Mouse (Mus musculus): ENCODE data around the gene Hoxa5.
A peak's percentile ranks its signal among the peaks of the same experiment; 100 is the strongest.

Hoxa5 gene

DNA sequence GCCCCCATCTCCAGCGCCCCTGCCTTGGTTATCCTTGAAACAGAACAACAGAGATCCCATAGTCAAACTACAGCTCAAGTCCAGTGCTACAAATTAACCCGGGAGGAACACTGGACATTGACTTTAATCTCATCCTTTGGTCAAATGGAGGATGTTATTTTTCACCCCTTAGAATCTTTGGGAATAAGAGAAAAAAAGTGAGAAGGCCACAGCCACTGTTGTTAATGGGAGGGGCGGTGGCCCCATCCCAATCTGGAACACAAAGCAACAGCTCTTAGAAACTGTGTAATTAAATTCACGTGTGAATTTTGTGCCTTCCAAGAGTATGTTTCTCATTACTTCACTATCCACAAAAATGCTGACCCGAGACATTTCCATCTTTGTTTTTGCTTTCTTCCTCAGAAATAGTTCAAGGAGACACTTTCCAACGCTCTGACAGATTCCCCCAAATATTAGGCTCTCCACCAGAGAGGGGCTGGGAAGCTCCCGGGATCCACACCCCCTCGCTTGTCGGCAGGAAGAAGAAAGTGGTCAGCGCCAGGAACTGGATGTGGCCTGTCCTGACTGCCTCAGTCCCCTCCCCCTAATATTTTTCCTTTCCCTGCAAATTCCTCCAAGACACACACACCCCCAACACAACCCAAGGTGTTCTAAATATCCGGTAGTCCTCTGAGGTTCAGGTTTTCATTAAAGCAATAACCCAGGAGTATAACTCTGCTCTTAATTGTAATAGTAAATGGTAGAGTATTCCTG, 23.3 kb upstream of the Hoxa5 start:
- no peak for DNase-seq (ENCODE audit: low spot score in 2 of 2)

DNA sequence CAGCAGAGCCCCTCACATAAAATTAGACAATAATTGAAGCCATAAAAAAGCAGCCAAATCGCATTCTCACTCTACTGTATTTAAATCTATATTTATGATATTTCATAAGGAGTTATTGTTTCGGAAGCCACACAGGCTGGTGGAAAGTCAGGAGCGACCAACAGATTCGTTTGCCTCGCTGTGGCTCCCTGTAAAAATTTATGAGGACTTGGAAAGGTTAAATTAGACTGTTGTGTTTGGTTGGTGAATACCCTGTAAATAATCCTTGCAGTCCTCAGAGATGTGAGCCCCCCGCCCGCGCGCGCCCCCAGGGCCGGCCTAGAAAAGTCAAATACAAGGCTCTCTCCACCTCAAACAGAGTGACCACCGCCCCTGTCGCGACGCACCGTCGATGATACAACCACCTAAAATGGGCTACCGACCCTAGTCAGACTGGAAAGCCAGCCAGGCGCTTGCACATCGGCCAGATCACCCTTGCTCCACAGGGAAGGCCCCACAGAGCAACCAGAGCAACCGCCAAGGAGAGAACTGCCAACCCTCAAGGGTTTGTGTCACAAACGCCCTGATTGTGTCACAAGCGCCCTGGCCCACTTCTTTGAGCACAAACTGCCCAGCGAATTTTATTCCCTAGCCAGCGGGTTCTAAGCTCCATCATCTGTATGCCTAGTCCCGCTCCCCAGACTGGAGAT, 22.3 kb upstream of the Hoxa5 start:
- no peak for DNase-seq (ENCODE audit: low spot score in 2 of 2)

DNA sequence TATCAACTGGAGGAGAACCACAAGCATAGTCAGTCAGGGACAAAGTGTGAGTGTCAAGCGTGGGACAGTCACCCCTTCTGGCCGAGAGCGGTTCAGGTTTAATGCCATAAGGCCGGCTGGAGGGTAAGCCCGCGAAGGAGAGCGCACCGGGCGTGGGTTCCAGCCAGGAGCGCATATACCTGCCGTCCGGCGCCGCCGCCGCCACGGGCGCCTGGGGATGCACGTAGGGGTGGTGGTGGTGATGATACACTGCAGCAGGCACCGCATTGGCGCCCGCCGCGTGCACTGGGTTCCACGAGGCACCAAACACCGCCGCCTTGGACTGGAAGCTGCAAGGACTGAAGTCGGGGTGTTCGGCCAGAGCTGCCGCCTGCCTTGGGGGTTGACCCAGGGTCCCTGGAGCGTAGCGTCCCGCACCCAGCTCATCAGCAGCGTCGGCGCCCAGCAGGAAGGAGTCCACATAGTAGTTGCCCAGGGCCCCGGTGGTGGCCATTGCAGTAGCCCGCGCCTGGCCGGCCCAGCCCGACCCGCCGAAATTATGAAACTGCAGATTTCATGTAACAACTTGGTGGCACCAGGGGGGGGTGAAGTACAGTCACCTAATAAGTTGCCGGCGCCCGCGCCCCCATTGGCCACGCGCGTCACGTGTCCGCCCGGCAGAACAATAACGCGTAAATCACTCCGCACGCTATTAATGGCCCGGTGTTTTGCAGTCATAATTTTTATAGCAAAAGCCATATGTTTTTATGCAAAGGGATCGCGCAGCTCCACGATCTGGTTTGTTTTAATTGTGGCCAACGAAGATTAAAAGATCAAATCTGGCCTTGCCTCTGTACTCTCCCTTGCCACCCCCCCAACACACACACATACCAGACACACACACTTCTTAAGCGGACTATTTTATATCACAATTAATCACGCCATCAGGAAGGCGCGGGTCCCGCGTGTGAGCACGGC, 21.5 kb upstream of the Hoxa5 start:
- DNase-seq (ENCODE audit: low spot score in 2 of 2) = no peak

DNA sequence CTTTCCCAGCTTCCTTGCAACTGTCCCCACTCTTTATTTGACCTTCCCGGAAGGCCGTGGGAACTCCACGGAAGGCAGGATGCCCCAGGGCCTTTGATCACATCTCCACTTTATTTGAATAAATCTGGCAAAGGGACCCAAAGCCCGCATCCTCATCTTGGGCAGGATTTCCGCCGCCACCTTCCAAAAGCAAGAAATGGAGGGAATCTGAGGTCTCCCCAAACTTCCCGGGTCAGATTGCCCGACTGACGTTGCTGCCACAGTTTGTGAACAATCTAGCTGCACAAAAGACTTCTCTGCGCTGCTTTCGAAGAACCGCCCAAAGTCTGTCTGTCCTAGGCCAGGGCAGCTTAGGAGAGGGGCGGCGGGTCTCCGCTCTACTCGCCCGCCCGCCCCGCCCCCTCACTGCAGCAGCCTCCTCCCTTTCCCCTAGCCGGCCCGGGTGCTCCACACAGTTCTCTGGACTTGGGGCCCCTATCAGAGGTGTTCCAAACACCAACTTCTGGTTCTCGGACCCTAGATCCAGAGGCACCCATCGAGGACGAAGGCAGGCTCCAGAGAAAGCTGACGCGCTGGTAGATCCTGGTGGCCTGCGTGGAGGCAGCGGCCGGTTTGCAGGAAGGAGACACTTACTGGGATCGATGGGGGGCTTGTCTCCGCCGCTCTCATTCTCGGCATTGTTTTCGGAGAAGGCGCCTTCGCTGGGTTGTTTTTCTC, 20.7 kb upstream of the Hoxa5 start:
- no peak for DNase-seq (ENCODE audit: low spot score in 2 of 2)

DNA sequence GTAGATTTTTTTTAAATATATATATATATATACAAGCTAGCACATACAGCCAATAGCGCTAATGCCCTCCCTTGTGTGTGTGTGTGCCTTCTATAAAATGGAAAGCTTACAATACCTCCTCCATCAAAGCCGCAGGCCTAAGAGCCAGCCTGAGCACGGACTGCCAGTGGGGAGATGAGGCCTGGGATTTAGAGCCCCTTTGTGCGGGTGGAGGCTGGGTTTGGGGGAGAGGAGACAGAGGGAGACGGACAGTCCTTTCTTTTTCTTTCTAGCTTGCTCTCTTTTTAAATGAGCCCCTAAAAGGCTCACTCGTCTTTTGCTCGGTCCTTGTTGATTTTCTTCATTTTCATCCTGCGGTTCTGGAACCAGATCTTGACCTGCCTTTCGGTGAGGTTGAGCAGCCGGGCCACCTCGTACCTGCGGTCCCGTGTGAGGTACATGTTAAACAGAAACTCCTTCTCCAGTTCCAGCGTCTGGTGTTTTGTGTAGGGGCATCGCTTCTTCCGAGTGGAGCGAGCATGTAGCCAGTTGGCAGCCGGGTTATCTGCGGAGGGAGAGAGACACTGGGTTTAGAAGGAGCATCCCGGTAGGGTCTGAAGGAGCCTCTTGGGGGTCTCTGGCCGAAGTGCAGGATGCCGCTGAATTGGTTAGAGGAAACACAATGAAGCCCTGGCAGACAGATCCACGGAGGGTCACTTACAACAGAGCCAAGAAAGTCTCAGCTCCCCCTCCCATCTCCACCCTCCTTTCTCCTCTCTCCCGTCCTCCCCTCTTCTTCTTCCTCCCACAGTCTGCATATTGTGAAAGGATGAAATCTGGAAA, 19.8 kb upstream of the Hoxa5 start:
- DNase-seq (ENCODE audit: low spot score in 2 of 2) = no peak

DNA sequence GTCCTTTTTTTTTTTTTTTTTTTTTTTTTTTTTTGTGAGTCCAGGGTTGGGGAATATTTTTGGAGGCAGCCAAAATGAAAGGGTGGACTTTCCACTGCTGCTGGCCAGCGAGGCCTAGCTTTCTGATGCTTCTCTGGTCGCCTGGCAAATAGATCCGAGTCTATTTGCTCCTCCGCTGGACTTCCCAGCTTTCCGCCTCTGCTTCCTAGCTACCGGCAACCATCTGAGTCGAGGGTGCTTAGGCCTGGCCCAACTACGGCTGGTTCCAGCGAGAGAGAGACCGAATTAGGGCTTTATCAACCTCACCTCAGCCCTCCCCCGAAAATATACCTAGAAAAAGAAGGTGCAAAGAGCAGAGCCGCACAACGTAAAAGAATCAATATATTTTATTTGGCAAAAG, 18.3 kb upstream of the Hoxa5 start:
- no peak for DNase-seq (ENCODE audit: low spot score in 2 of 2)

DNA sequence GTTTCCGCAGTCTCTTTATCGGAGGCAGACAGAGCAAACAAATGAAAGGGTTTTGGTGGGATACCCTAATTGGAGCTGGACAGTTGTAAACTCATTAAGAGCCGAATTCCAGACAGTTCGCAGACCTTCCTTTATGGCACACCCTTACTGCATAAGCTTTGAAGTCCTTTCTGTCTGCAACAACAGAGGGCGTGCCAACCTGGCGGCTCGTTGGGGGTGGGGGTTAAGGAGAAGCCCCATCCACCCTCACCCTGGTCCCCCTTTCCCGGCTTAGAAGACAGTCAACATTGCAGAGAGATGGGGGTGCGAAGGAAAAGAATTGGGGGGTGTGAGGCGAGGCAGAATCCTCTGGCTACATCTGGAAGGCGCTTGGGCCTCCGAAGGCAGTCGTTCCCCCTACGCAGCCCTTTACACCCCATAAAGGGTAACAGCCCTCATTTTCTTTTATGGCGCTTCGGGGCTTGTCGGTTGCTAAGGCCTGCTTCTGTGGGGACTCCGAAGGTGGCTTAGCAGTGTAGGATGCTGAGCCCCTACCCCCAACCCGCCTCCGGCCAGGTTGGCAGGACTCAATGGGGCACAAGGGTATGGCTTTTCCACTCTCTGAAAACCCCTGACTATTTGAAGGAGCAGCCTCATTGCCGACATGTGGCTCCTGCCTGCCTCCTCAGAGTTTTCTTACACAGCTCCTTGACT, 17.8 kb upstream of the Hoxa5 start:
- no peak for DNase-seq (ENCODE audit: low spot score in 2 of 2)

DNA sequence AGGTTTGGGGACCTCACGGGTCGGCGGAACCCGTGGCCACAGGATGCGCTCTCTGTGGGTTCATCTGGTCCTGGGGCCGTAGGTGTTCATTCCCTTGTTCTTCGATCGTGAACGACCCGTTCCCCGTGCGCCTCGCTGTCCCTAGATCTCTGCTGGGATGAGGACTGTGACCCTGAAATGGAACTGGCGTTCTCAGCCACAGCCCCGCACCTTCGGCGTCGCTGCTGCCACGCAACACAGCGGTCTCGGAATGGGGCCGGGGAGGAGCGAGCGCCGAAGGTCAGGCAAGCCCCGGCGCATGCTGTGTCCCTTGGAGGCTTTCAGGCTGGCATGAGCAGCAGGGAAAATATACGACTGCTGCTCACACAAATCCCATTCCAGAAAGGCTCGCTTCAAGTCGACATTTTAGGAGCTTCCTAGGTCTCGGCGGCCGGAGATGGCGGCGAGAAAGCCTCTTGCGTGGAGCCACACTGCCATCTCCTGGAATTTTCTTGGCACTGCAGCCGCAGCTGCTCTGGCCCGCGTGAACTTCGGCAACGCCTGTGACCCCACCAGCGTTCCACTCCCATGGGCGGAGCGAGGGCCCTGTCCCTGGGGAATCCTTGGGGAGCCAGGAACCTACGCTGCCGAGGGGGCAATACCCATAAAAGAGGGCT, 17.1 kb upstream of the Hoxa5 start, which contains the start of gene Hoxa7:
TSS of gene Hoxa7 (minus strand) at position 518 of the 656 bp plus-strand sequence.
- peak; percentile 75 to 90 for DNase-seq (ENCODE audit: low spot score in 2 of 2)

DNA sequence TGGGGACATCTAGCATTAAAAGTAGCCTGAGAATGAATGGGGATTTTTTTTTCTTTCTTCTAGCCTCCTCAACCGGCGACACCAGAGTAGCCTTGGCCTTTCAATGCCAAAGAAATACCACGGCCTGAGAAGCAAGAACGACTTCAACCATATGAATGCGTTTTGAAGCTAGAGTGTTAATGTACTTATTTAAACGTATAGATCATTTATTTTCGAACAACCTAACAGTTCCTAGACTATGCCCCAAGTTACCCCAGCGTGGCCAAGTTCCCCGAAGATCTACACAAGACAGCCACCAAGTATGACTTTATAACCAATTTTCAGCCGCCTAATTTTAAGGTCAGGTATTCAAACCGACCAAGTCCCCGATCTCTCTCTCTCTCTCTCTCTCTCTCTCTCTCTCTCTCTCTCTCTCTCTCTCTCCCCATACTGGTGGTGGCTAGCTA, 16.5 kb upstream of the Hoxa5 start:
- no peak for DNase-seq (ENCODE audit: low spot score in 2 of 2)

DNA sequence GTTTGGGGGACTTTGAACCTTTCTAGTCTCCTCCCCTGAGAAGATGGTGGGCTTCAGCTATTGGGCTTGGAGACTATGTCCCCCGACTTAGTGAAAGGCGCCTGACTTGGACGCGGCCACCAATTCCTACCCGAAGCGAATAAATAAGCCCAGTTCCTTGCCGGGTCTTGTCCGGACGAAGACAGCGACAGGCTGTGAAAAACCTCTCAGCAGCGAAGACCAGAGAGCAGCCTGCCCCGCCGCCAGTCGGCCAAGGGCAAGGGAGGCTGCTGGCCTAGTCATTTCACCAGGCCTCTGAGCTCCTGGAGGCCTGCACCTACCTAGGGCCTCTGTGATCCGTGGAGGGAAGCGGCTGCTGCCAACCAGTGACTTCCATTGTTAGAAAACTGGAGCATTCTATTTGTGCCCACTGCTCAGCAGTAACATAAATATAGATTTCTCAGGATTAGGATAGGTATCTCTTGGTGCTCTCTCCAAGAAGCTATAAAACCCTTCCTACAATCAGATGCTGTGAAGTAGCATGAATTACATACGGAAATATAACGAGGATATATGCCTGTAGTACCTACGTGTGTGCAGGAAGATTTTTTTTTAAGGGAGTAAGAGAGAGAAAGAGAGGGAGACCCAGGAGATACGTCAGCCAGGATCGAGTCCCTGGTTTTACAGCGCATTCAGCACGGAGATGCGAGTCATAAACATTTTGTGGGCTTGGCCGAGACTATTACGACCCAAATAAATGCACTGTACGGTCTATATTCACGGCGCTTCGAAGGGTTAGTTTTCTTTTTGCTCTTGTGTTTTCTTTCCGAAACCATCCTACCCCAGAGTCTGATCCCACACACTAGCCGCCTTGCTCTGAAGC, 15.8 kb upstream of the Hoxa5 start:
- DNase-seq (ENCODE audit: low spot score in 2 of 2) = no peak

DNA sequence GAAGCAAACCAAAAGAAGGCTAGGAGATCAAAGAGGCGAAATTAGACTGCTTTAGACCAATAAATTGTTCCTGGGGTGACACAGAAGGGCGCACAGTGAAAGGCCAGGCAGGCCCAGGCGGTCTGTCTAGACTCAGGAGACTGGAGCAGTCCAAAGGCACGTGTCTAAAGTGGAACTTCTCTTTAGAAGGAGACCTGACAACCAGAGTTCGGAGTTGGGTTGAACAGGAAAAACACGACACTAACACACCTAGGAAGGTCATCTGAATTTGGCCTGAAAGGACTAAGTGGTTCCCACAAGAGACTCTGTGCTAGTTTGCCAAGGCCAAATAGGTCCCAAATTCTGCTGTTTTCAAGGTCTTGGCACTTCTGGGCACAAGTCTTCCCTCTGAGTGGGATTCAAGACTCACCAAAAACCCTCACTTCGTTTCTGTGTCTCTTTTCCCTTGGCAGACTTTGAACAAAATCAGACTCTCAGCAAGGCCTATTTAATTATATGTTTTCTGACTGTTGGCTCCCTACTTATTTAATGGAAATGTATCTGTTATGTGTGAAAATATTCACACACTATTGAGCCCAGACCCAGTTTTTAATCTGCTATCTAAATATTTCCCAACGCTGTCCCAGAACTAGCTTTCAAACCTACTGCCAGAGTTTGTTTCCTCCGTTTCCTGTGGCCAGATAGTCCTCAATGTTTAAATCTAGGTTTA, 15.0 kb upstream of the Hoxa5 start:
- DNase-seq (ENCODE audit: low spot score in 2 of 2) = no peak

DNA sequence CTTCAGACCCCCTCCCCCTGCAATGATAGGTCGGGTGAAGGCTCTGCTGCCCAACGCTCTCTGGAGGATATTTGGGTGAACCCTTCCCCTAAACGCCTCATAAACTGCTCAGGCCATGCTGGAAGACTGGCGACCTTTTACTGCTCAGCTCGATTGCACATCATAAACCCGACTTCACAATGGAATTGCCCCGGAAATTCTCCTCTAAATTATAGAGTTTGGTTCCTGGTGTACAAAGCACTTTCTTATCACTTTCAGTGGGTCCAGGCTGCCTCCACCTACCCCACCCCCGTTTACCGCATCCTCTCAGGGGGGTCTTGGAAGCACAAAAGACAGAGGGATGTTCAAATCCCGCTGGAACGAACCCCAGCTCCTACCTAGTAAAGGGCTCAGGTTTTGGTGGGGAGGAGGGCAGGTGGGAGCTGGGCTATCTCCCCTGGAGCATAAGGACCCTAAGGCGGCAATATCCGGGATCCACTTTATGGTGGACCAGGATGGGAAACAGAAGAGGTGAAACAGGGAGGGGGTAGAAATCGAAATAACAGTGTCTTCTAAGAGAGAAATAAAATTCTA, 14.3 kb upstream of the Hoxa5 start:
- DNase-seq (ENCODE audit: low spot score in 2 of 2) = peak in 1 of 2 experiments; percentile 49

DNA sequence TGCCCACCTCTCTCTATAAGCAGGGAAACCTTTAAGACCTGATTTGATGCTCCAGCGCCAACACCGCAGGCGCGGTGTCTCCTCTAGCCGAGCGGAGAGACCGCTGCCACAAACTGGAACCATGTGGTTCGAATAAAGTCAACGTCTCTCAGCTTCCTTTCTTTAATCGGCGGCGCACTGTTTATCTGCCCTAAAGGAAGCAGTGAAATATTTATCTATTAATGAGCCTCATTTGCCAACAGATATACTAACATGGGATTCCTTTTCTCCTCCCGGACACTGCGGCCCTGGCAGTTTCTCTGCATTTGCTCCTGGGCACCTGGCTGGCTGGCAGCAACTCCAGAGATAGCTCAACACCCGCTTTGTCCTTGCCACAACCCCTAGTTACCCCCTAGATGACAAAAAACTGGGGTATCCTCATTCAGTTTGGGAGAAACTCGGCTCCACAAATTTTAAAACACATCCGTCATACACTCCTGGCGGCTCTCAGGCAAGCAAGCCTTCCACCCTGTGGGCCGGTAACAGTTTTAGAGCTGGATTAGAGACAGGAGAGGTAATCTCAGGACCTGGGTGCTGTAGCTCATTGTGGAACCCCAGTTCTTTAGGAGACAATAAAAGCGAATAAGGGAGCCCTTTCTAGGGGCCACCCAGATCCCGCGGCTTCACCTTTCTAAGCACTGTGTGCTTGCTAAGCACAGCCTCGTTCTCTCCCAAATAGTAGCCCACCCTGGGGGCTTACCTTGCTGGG, 13.7 kb upstream of the Hoxa5 start:
- DNase-seq (ENCODE audit: low spot score in 2 of 2) = peak in 1 of 2 experiments; percentile 53

DNA sequence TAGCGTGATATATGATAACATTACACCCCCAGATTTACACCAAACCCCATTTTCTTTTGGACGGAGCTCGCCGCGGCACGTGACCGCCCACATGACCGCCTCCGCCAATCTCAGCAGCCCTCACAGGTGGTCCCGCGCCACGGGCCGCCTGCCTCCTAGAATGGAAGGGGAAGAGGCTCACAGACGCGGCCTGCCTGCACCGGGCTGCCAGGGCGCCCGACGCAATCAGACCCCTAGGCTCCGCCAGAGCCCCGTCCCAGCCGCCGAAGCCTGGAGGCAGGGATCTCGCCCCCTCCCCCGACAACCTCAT, 13.0 kb upstream of the Hoxa5 start:
- DNase-seq (ENCODE audit: low spot score in 2 of 2) = peak in 1 of 2 experiments; percentile 75

DNA sequence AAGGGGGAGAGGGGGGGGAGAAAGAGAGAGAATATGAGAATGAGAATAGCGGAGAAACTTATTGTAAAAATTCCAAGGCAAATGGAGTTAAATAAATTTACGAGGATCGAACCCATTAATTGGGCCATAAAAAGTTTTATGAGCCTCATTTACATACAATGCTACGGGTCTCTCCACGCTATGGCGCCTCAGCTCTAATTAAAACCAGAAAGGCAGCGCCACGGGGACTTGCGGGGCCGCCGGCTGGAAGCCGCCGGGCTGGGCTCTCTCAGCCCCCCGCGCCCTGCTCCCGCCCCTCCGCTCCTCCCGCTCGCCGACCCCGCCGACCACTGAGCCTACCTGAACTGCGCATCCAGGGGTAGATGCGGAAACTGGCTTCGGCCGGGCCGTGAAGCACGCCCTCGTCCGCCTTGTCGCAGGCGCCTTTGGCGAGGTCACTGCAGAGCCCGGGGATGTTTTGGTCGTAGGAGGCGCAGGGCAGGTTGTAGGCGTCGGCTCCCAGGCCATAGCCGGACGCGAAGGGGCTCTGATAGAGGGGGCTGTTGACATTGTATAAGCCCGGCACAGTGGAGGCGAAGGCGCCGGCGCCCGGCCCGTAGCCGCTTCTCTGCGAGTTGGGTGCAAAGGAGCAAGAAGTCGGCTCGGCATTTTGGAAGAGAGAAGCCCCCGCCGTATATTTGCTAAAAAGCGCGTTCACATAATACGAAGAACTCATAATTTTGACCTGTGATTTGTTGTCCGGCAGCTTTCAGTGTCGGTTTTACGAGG, 12.5 kb upstream of the Hoxa5 start:
- peak in 1 of 2 experiments; percentile 63 for DNase-seq (ENCODE audit: low spot score in 2 of 2)
